Mouse (Mus musculus) embryonic fibroblast, embryonic 13.5 days (primary cell): Measurements from ENCODE around the gene Ccdc163. TPM values are rescaled to one million over a fixed set of nuclear protein-coding genes. Genes with fewer than 3 reads are reported as not detected.

ENCODE experiments used
- H3K27ac ChIP-seq: 2 replicates; pipeline ENCODE4 v1.5.1; 2012; ENCODE audit warnings: low read length, control low read depth, inconsistent platforms; ENCODE audit not compliant: insufficient read depth
- H3K4me1 ChIP-seq: 2 replicates; pipeline ENCODE4 v1.6.1; 2011; ENCODE audit warnings: low read length; ENCODE audit not compliant: control insufficient read depth, insufficient read depth
- H3K4me3 ChIP-seq: 2 replicates; pipeline ENCODE4 v1.5.1; 2011; ENCODE audit warnings: mild to moderate bottlenecking, control low read depth, low read length; ENCODE audit not compliant: insufficient read depth
- CTCF ChIP-seq: IDR thresholded peaks from 2 replicates; pipeline ENCODE4 v1.5.1; 2011; ENCODE audit warnings: mild to moderate bottlenecking, control low read depth, low read length, moderate library complexity, borderline replicate concordance; ENCODE audit not compliant: insufficient read depth
- POLR2A ChIP-seq: IDR thresholded peaks from 2 replicates; pipeline ENCODE4 v1.6.1; 2011; ENCODE audit warnings: low read depth, mild to moderate bottlenecking, control low read depth, low read length, moderate library complexity
- polyA plus RNA-seq: library from polyadenylated mRNA; stranded (reverse); fragments of >200 nt; gene quantifications from 2 replicates; pipeline ENCODE4 v1.2.4, GENCODE M21; 2011; ENCODE audit warnings: low read depth; ENCODE audit not compliant: missing spikeins, insufficient read length

Ccdc163 gene
- polyA plus RNA-seq, 1 experiment, result 33.8 TPM

DNA sequence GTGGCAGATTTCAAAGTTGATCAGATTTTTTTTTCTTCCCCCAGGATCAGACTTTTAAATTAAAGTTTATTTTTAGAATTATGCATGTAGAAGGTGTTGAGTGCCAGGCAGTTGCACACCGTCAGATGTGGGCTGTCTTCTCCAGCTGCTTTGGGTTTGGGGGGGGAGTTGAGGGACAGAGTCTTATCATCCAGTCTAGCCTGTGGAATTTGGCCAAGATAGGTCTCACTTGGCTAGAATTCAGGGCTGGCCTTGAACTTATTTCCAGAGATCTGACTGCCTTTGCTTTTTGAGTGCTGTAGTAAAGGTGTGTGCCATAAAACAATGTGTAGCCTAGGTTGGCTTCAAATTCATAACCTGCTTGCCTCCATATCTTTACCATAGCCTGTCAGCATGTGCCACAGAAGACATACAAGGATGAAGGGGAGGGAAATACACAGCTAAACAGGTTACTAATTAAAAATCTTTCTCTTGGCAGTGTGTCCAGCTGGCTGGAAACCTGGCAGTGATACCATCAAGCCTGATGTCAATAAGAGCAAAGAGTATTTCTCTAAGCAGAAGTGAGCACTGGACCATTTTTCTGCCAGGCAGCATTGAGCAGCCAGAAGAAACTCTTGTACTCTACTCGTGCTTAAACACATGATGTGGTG lies 9.5 kb upstream of the Ccdc163 start:
- no peak overlapping the region for H3K27ac ChIP-seq
- H3K4me1 ChIP-seq, result no peaks in the 10 kb centered on the region
- TF ChIP-seq CTCF (no peak), POLR2A (no peak)
- no peak overlapping the region for H3K4me3 ChIP-seq

DNA sequence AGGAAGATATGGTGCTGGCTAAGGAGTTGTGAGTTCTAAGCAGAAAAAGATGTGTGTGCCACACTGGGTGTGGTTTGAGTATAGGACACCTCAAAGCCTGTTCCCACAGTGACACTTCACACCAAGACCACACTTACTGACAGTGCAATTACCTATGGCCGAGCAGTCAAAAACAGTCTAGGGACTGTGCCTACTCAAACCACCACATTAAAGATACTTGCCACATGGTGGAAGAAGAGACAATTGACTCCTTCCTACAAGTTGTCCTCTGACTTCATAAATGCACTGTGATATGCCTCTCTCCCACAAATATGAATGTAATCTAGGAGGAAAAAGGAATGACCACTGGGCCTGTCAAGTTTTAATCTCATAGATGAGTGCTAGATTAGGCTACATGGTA lies 7.3 kb upstream of the Ccdc163 start:
- Histone ChIP-seq H3K4me1 (no peaks in the 10 kb centered on the region), H3K4me3 (no peak overlapping the region), H3K27ac (no peak overlapping the region)
- no peak for TF ChIP-seq POLR2A

DNA sequence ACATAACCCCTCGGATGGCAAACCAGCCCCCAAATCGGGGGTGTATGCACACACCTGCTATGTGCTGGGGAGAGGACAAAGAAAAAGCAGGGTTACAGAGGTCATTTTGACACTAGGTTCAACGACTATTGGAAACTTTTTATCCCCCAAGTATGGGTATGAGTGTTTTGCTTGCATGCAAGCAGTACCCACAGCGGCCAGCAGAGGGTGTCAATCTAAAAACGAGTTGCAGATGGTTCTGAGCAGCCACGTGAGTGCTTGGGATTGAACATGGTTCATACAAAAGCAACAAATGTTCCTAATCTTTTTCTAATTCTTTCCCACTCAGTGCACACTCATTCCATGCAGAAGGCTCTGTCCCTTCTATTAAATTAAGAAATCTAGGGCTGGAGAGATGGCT lies 4.5 kb upstream of the Ccdc163 start:
- Histone ChIP-seq H3K27ac (no peak overlapping the region), H3K4me1 (no peaks in the 10 kb centered on the region), H3K4me3 (no peak overlapping the region)
- TF ChIP-seq CTCF (peak; percentile 64), POLR2A (no peak)

DNA sequence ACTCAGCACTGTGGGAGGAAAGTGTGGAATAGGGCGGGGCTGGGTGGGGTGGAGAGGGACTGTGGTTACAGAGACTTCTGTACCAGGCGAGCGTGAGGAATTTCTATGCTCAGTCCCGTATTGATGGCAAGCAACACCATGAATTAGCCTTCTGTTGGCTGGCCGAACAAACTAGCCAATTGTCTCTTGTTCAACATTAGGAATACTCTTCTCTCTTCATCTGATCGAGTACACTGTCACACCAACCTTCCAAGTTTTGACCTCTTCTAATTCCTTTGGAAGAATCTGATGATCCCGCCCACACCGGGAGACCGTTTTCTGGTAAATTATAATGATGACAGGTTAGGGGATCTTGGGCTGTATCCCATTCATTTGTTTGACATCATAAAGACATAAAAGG lies 643 bp upstream of the Ccdc163 start:
- TF ChIP-seq CTCF (no peak), POLR2A (no peak)
- H3K27ac ChIP-seq, result no peak overlapping the region
- peak overlapping the region; percentile 76 for H3K4me3 ChIP-seq
- H3K4me1 ChIP-seq, result 0 out of 2 replicates have a peak, but pooled peaks cover 3% of the 10 kb centered on the region

DNA sequence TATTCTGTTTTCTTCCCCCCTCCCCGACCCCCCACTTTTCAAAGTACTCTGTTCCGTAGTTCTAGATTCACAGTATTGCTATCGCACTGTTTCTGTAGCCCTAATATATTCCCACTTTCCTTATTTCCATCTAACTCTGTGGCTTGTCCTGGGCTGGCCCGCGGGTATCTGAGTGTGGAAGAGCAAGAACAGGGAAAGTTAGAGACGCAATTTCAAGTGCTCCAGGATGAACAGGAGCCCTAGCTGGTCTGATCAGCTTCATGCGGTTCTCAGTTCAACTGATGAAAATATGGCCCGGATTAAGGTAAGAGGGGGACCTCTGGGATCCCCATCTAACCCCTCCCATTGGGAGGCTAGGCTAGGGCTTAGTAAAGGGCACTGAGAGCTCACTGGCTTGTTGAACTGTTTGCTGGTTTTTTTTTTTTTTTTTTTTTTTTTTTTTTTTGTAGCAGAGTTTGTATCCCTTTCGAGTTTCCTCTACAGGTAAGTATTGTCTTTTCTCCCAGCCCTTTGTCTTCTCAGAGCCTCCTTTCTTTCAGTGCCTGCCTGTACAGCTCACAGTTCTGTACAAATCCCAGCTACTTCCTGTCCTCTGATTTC lies 582 bp downstream of the Ccdc163 start:
- Histone ChIP-seq H3K27ac (no peak overlapping the region), H3K4me1 (0 out of 2 replicates have a peak, but pooled peaks cover 3% of the 10 kb centered on the region), H3K4me3 (peak overlapping the region; percentile 70)
- no peak for TF ChIP-seq CTCF
- no peak for TF ChIP-seq POLR2A

DNA sequence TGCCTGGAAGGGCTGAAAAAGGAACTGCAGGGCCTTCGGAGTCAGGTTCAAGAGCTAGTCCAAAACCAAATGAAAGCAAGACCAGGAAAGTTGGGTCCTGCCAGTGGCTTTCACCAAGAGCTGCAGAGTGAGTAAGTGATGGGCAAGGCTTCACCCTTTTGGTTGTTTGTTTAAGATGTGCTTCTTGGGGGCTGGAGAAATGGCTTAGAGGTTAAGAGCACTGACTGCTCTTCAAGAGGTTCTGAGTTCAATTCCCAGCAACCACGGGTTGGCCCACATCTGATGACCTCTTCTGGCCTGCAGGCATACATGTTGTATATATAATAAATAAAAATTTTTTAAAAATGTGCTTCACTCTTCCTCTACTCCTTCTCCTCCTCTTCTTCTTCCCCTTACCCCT lies 1.8 kb downstream of the Ccdc163 start:
- TF ChIP-seq POLR2A (no peak), CTCF (no peak)
- no peak overlapping the region for H3K4me3 ChIP-seq
- 0 out of 2 replicates have a peak, but pooled peaks cover 3% of the 10 kb centered on the region for H3K4me1 ChIP-seq
- no peak overlapping the region for H3K27ac ChIP-seq

DNA sequence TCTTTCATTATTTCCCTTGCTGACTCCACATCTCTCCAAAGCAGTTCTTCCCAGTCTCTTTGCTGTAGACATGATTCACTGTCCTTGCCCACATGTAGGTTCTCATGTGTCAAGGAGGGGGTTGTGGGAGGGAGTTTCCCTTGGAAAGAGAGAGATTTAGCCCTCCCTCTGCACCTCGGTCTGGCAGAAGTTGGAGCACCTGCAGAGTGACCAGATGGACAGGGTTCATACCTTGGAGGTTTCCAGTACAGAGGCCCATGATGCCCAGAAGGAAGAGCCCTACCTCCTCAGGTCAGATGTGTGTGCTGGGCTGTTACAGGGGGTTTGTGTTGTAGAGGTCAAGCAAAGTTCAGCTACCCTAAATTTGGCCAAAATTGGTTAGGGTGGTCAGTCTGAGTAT lies 4.2 kb downstream of the Ccdc163 start:
- no peak for TF ChIP-seq POLR2A
- no peak overlapping the region for H3K27ac ChIP-seq

DNA sequence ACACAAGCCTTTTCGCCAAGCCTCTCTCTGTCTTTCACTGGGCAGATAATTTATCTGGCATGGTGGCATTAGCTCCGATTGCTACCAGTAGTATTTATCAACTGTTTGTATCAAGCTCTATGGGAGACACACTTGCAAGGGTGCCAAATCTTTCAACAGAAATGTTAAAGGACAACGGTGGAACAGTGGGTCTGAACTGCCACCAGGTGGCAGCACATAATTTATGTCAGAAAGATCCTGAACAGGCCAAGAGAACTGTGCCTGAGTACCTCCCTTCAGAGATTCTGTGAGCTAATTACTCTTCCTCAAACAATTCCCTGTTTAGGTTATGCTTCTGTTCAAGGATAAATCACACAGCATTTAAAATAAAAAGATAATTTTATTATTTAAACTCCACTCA lies 11.1 kb downstream of the Ccdc163 start:
- peak; percentile 31; the same call in 1 of the 2 replicates for TF ChIP-seq CTCF
- TF ChIP-seq POLR2A, result no peak
- Histone ChIP-seq H3K27ac (no peak overlapping the region), H3K4me3 (no peak overlapping the region), H3K4me1 (peaks cover 2% of the 10 kb centered on the region; the same call in 1 of the 2 replicates)

More for the DNA sequence above, 4.2 kb downstream of the Ccdc163 start:
- 0 out of 2 replicates have a peak, but pooled peaks cover 3% of the 10 kb centered on the region for H3K4me1 ChIP-seq
- no peak overlapping the region for H3K4me3 ChIP-seq

DNA sequence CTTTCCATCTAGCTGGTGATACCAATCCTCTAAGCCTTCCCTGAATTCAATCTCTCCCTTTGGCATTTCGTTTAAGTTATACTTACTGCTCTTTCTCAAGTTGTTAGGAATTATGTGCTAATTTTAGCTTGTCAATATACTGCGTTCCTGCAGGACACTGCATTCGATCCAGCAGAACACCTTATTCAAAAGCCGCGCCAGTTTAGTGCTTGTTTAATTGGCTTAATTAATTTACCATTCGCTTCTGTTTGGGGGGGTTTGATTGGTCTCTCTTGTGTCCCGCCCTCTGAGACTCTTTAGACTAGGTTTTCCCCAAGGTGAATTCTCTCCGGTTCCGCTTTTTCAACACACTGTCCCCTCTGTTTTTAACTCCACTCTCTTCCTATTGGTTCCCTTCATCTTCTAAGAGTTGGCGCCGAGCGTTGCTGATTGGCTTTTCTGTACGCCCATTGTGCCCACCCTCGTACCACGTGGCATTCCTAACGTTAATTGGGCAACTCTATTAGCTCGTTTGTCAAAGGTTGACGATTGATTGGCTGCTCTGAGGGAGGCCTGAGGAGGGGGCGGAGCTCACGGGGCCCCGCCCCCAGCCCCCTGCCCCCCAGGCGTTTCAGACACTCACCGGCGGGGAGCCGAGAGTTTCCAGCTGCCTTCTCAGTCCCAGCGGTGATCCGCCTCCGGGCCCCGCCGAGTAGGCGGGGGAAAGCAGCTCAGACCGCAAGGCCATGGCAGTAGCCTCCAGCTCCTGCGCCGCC lies 12.2 kb downstream of the Ccdc163 start, which contains the start of gene Tesk2:
Gene Tesk2, plus strand, starts transcription at position 606 of the 755 bp plus-strand sequence.
- H3K4me3 ChIP-seq, result peak within 1 kb of the TSS; percentile 63
- peak within 1 kb of the TSS; percentile 8 for H3K27ac ChIP-seq
- H3K4me1 ChIP-seq, result peaks cover 2% of the 10 kb centered on the region; the same call in 1 of the 2 replicates
- TF ChIP-seq CTCF (no peak), POLR2A (peak; percentile 64; the same call in 1 of the 2 replicates)

DNA sequence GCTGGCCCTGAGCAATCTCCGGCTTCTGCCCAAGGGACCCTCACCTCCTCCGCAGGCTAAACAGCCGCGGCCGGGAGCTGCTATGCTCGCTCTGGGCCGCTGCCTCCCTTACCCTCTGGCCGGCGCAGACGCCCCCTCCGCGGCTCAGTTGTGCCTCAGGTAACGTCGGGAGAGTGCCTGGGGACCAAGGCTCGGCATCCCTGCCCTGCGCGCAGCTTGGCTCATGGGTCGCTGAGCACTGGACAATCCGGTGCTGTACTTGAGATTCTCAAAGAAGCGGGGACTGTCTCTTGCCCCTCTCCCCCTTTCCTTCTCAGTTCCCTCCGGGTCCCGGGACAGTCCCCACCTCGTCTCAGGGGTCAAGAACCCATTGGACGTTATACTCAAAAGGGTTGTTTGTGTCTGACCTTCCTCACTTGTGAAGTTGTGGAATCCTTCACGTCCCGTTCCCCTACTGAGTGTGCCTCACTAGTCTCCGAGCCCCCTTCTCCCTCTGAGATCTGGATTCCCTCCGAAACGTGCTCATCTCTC lies 12.9 kb downstream of the Ccdc163 start:
- peak overlapping the region; percentile 8 for H3K27ac ChIP-seq
- TF ChIP-seq CTCF (no peak), POLR2A (no peak)
- H3K4me3 ChIP-seq, result peak overlapping the region; percentile 63
- H3K4me1 ChIP-seq, result peaks cover 2% of the 10 kb centered on the region; the same call in 1 of the 2 replicates
